ENCODE assay signal across 23 mouse cellular contexts in genomic region chr9:61297385-61297784, GRCm38 (mm10).
DNase-seq lines count a peak whose midpoint lies in the region; ATAC-seq and TF ChIP-seq lines count a peak whose summit lies in the region.
"Had no signal": no experiment of that assay in that cellular context is flagged by ENCODE, and none has a peak within 500 bp of the region (broad histone marks: within the 10 kb centered on the region; RNA-seq: fewer than 3 reads in every experiment).

No protein-coding gene starts in this region.

- H3K4me2 ChIP-seq in forebrain, embryonic 12.5 days: no peak overlapping the region
- no peak overlapping the region for H3K4me2 ChIP-seq in embryonic facial prominence, embryonic 13.5 days
- no peak overlapping the region for H3K4me2 ChIP-seq in limb, embryonic 12.5 days
- H3K4me2 ChIP-seq: heart, embryonic 11.5 days; heart, embryonic 15.5 days; hindbrain, embryonic 15.5 days had no signal

- 34% methylated on average over 4 of the region's 4 CpGs for WGBS in forebrain, embryonic 10.5 days
- WGBS in forebrain, embryonic 12.5 days: 32% methylated on average over 4 of the region's 4 CpGs
- 4% methylated on average over 4 of the region's 4 CpGs for WGBS in embryonic facial prominence, embryonic 13.5 days
- 26% methylated on average over 4 of the region's 4 CpGs for WGBS in limb, embryonic 12.5 days
- WGBS in thymus, adult 2 months: 94% methylated on average over 4 of the region's 4 CpGs

- H3K36me3 ChIP-seq in forebrain, embryonic 10.5 days (replicated peaks): no peaks in the 10 kb centered on the region
- H3K36me3 ChIP-seq in forebrain, embryonic 12.5 days (replicated peaks): no peaks in the 10 kb centered on the region
- H3K36me3 ChIP-seq in embryonic facial prominence, embryonic 13.5 days: no peaks in the 10 kb centered on the region
- no peaks in the 10 kb centered on the region for H3K36me3 ChIP-seq in limb, embryonic 12.5 days
- no peaks in the 10 kb centered on the region for H3K36me3 ChIP-seq in thymus, adult 2 months (ENCODE audit: control insufficient read depth, insufficient read depth, low read length)
- H3K36me3 ChIP-seq: G1E; heart, embryonic 15.5 days; hindbrain, embryonic 15.5 days had no signal

- no peak overlapping the region for H3K9ac ChIP-seq in forebrain, embryonic 12.5 days
- H3K9ac ChIP-seq in embryonic facial prominence, embryonic 13.5 days: no peak overlapping the region
- H3K9ac ChIP-seq in limb, embryonic 12.5 days (replicated peaks): no peak overlapping the region
- H3K9ac ChIP-seq: heart, embryonic 15.5 days; hindbrain, embryonic 15.5 days had no signal

- H3K4me1 ChIP-seq in forebrain, embryonic 10.5 days: peaks cover 57% of the 10 kb centered on the region
- peaks cover 26% of the 10 kb centered on the region for H3K4me1 ChIP-seq in forebrain, embryonic 12.5 days
- peaks cover 39% of the 10 kb centered on the region for H3K4me1 ChIP-seq in embryonic facial prominence, embryonic 13.5 days
- H3K4me1 ChIP-seq in limb, embryonic 12.5 days (replicated peaks): peaks cover 29% of the 10 kb centered on the region
- no peaks in the 10 kb centered on the region for H3K4me1 ChIP-seq in thymus, adult 2 months (replicated peaks; ENCODE audit: control insufficient read depth, insufficient read depth, low read length)
- H3K4me1 ChIP-seq: heart, embryonic 15.5 days had no signal

- no peak for TF ChIP-seq CTCF in thymus, adult 2 months (IDR thresholded peaks at IDR 0.05; ENCODE audit: borderline replicate concordance, control insufficient read depth, extremely low read depth, insufficient read depth, low read length, poor library complexity)
- TF ChIP-seq CTCF in left cerebral cortex, adult 2 months (IDR thresholded peaks at IDR 0.05): no peak

- no peak overlapping the region for H3K4me3 ChIP-seq in forebrain, embryonic 10.5 days
- H3K4me3 ChIP-seq in forebrain, embryonic 12.5 days (replicated peaks): no peak overlapping the region
- H3K4me3 ChIP-seq in embryonic facial prominence, embryonic 13.5 days: no peak overlapping the region
- H3K4me3 ChIP-seq in limb, embryonic 12.5 days (replicated peaks): no peak overlapping the region
- H3K4me3 ChIP-seq in thymus, adult 2 months (ENCODE audit: control insufficient read depth, insufficient read depth, low read length): no peak overlapping the region
- H3K4me3 ChIP-seq in left cerebral cortex, adult 2 months: no peak overlapping the region
- H3K4me3 ChIP-seq: erythroblast, embryonic 14.5 days; heart, adult 2 months; heart, embryonic 15.5 days; hindbrain, embryonic 15.5 days had no signal

- no peak for DNase-seq in forebrain, embryonic 10.5 days (ENCODE audit: extremely low spot score, low spot score)
- DNase-seq in MN1 (ENCODE audit: low spot score): peak; percentile 59
- no peak for DNase-seq in thymus, adult 2 months
- no peak for DNase-seq in left cerebral cortex, adult 2 months (ENCODE audit: extremely low spot score in 1 of 2, low spot score in 2 of 2)
- DNase-seq: adrenal gland, postnatal 25 days; B cell, adult 2 months; cerebellum, adult 18-20 months; cerebellum, adult 9-11 months; gastrocnemius, postnatal 10 days; heart, adult 2 months; heart, postnatal 14 days had no signal

- peaks cover 77% of the 10 kb centered on the region for H3K27me3 ChIP-seq in forebrain, embryonic 10.5 days (ENCODE audit: poor library complexity, severe bottlenecking)
- peaks cover 31% of the 10 kb centered on the region for H3K27me3 ChIP-seq in forebrain, embryonic 12.5 days
- peaks cover 6% of the 10 kb centered on the region; the same call in 1 of the 2 replicates for H3K27me3 ChIP-seq in embryonic facial prominence, embryonic 13.5 days
- H3K27me3 ChIP-seq in limb, embryonic 12.5 days: no peaks in the 10 kb centered on the region; the same call in 1 of the 2 replicates
- no peaks in the 10 kb centered on the region for H3K27me3 ChIP-seq in thymus, adult 2 months (ENCODE audit: control insufficient read depth, insufficient read depth, low read length)
- H3K27me3 ChIP-seq: hindbrain, embryonic 15.5 days; Patski had no signal

- H3K27ac ChIP-seq in forebrain, embryonic 10.5 days: peak overlapping the region; percentile 49; the same call in 1 of the 2 replicates
- H3K27ac ChIP-seq in forebrain, embryonic 12.5 days: no peak overlapping the region
- H3K27ac ChIP-seq in embryonic facial prominence, embryonic 13.5 days: peak overlapping the region; percentile 75
- H3K27ac ChIP-seq in limb, embryonic 12.5 days: 0 out of 2 replicates have a peak overlapping the region, but pooled peaks have one; percentile 37
- H3K27ac ChIP-seq in thymus, adult 2 months (ENCODE audit: control insufficient read depth, insufficient read depth, low read length): no peak overlapping the region
- H3K27ac ChIP-seq in left cerebral cortex, adult 2 months: no peak overlapping the region
- H3K27ac ChIP-seq: heart, adult 2 months; heart, embryonic 15.5 days; hindbrain, embryonic 15.5 days had no signal

- peaks cover 7% of the 10 kb centered on the region; the same call in 1 of the 2 replicates for H3K9me3 ChIP-seq in forebrain, embryonic 10.5 days
- H3K9me3 ChIP-seq in forebrain, embryonic 12.5 days: 0 out of 2 replicates have a peak, but pooled peaks cover 5% of the 10 kb centered on the region
- no peaks in the 10 kb centered on the region for H3K9me3 ChIP-seq in embryonic facial prominence, embryonic 13.5 days
- H3K9me3 ChIP-seq in limb, embryonic 12.5 days: no peaks in the 10 kb centered on the region
- H3K9me3 ChIP-seq: G1E; heart, embryonic 15.5 days; hindbrain, embryonic 15.5 days had no signal

- ATAC-seq in forebrain, embryonic 12.5 days (ENCODE audit: low FRiP score): no peak
- ATAC-seq in embryonic facial prominence, embryonic 13.5 days (ENCODE audit: insufficient number of reproducible peaks, insufficient read depth, low FRiP score, low TSS enrichment, low read depth): no peak
- ATAC-seq in limb, embryonic 12.5 days (ENCODE audit: insufficient number of reproducible peaks, insufficient read depth, low FRiP score, low TSS enrichment, low read depth): no peak
- ATAC-seq: activated CD4-positive, CD25-positive, alpha-beta regulatory T cell, adult 4 months; CD4-positive, CD25-positive, alpha-beta regulatory T cell, adult 4 months; forebrain, embryonic 16.5 days; Patski had no signal

- TF ChIP-seq POLR2A in thymus, adult 2 months (IDR thresholded peaks at IDR 0.05; ENCODE audit: control insufficient read depth, extremely low read depth, insufficient read depth, low read length, poor library complexity): no peak

- intact Hi-C loops in left cerebral cortex, adult 2 months (cut with DNase I): no loop called here

Comparison
In these comparisons a context has a peak if more than half of its experiments do, and no peak if none do; other contexts are left out.
1. H3K27ac ChIP-seq: peak in forebrain, embryonic 10.5 days (single experiment), embryonic facial prominence, embryonic 13.5 days (single experiment) and limb, embryonic 12.5 days (single experiment); none in forebrain, embryonic 12.5 days (single experiment), thymus, adult 2 months (single experiment) and left cerebral cortex, adult 2 months (single experiment).